Mouse (Mus musculus): Measurements from ENCODE around the gene Nat8f2.
"Not testable (repeated sequence)": the region's sequence is repeated elsewhere in the genome, so short reads cannot be mapped to it uniquely, and the experiment has no call there.

DNA sequence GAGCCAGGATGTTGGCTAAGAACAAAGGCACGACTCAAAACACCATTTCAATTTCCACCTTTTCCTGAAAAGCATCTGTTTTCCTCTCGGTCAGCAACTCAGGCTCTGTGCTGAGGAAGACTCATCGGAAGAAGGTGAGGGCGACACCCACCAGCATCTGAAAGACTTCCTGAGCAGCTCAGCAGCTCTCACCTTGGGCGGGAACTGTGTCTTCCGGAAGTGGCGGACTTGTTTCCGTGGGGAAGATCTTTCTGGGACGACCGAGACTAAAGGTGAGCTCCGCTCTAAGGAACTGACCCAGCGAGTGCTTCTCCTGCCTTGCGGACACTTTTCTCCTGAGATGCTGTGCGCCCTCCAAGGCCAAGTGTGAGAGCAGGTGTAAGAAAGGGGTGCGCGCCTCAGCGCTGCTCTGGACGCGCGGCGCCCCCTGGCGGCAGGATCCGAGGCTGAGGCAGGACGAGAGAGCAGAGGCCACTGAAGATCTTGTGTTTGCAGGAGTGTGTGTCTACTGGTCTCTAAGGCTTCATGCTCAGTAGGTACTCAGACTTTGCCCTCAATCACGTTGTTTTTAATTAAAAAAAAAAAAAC lies 26.2 kb upstream of the Nat8f2 start:
- peak; percentile 40; the same call in 1 of the 2 replicates for TF ChIP-seq CTCF (IDR thresholded peaks at IDR 0.05; ENCODE audit: extremely low read depth, insufficient read depth, insufficient read length, insufficient replicate concordance)
- TF ChIP-seq POLR2A (IDR thresholded peaks at IDR 0.05; ENCODE audit: low read depth, low read length), result not testable (repeated sequence)

Measured in spleen, adult 2 months (tissue).